Mouse (Mus musculus): ENCODE measurements around the gene Gm28047. TPM values are rescaled to one million over a fixed set of nuclear protein-coding genes. Genes with fewer than 3 reads are reported as not detected.

The Gm28047 gene
- polyA plus RNA-seq, 1 experiment = not detected

- TF ChIP-seq POLR2A (IDR thresholded peaks at IDR 0.05; ENCODE audit: borderline replicate concordance, insufficient read depth, low read length) (no peak), CTCF (IDR thresholded peaks at IDR 0.05; ENCODE audit: borderline replicate concordance, insufficient read depth, low read depth, low read length) (no peak)
- H3K27ac ChIP-seq (ENCODE audit: insufficient read depth, low read length) = no peak overlapping the region
- H3K4me1 ChIP-seq (ENCODE audit: control insufficient read depth, insufficient read depth, low read length) = peaks cover 17% of the 10 kb centered on the region
- 54% methylated on average over 2 of the region's 2 CpGs for WGBS
- DNase-seq = no peak
- H3K27me3 ChIP-seq (ENCODE audit: control insufficient read depth, insufficient read depth, low read length) = no peaks in the 10 kb centered on the region
- no peak overlapping the region for H3K4me3 ChIP-seq (replicated peaks; ENCODE audit: insufficient read depth, low read depth, low read length)
Measured at GRCm38 (mm10) chr15:102506464-102506830, 118.4 kb downstream of the Gm28047 start.

GRCm38 (mm10) chr15:102505770-102506463, 119.0 kb downstream of the Gm28047 start:
- H3K27me3 ChIP-seq (ENCODE audit: control insufficient read depth, insufficient read depth, low read length) = no peaks in the 10 kb centered on the region
- WGBS = 72% methylated on average over 9 of the region's 9 CpGs
- peak in 1 of 2 experiments; percentile 6 for DNase-seq
- TF ChIP-seq CTCF (IDR thresholded peaks at IDR 0.05; ENCODE audit: borderline replicate concordance, insufficient read depth, low read depth, low read length) (no peak), POLR2A (IDR thresholded peaks at IDR 0.05; ENCODE audit: borderline replicate concordance, insufficient read depth, low read length) (no peak)
- H3K4me3 ChIP-seq (replicated peaks; ENCODE audit: insufficient read depth, low read depth, low read length) = no peak overlapping the region
- H3K27ac ChIP-seq (ENCODE audit: insufficient read depth, low read length) = no peak overlapping the region
- H3K4me1 ChIP-seq (ENCODE audit: control insufficient read depth, insufficient read depth, low read length) = peaks cover 17% of the 10 kb centered on the region

- TF ChIP-seq CTCF (IDR thresholded peaks at IDR 0.05; ENCODE audit: borderline replicate concordance, insufficient read depth, low read depth, low read length) = no peak
- TF ChIP-seq POLR2A (IDR thresholded peaks at IDR 0.05; ENCODE audit: borderline replicate concordance, insufficient read depth, low read length) = no peak
Measured at GRCm38 (mm10) chr15:102505073-102505769, 119.6 kb downstream of the Gm28047 start.

GRCm38 (mm10) chr15:102503924-102504782, 120.7 kb downstream of the Gm28047 start:
- DNase-seq = peak in 1 of 2 experiments; percentile 7
- H3K4me1 ChIP-seq (ENCODE audit: control insufficient read depth, insufficient read depth, low read length) = peaks cover 11% of the 10 kb centered on the region
- no peaks in the 10 kb centered on the region for H3K27me3 ChIP-seq (ENCODE audit: control insufficient read depth, insufficient read depth, low read length)
- H3K4me3 ChIP-seq (replicated peaks; ENCODE audit: insufficient read depth, low read depth, low read length) = no peak overlapping the region
- WGBS = 82% methylated on average over 9 of the region's 9 CpGs
- TF ChIP-seq CTCF (IDR thresholded peaks at IDR 0.05; ENCODE audit: borderline replicate concordance, insufficient read depth, low read depth, low read length) (no peak), POLR2A (IDR thresholded peaks at IDR 0.05; ENCODE audit: borderline replicate concordance, insufficient read depth, low read length) (no peak)
- H3K27ac ChIP-seq (ENCODE audit: insufficient read depth, low read length) = no peak overlapping the region

More at GRCm38 (mm10) chr15:102505073-102505769, 119.6 kb downstream of the Gm28047 start:
- WGBS = 56% methylated on average over 12 of the region's 12 CpGs
- Histone ChIP-seq H3K4me1 (ENCODE audit: control insufficient read depth, insufficient read depth, low read length) (peaks cover 17% of the 10 kb centered on the region), H3K27me3 (ENCODE audit: control insufficient read depth, insufficient read depth, low read length) (no peaks in the 10 kb centered on the region), H3K4me3 (replicated peaks; ENCODE audit: insufficient read depth, low read depth, low read length) (no peak overlapping the region), H3K27ac (ENCODE audit: insufficient read depth, low read length) (no peak overlapping the region)
- peak in 1 of 2 experiments; percentile 23 for DNase-seq

- H3K4me1 ChIP-seq (ENCODE audit: control insufficient read depth, insufficient read depth, low read length) = peaks cover 9% of the 10 kb centered on the region
- 78% methylated on average over 1 of the region's 1 CpGs for WGBS
- H3K4me3 ChIP-seq (replicated peaks; ENCODE audit: insufficient read depth, low read depth, low read length) = no peak within 1 kb of the TSS
- no peak for TF ChIP-seq CTCF (IDR thresholded peaks at IDR 0.05; ENCODE audit: borderline replicate concordance, insufficient read depth, low read depth, low read length)
- no peak for TF ChIP-seq POLR2A (IDR thresholded peaks at IDR 0.05; ENCODE audit: borderline replicate concordance, insufficient read depth, low read length)
- DNase-seq = no peak
- H3K27ac ChIP-seq (ENCODE audit: insufficient read depth, low read length) = no peak within 1 kb of the TSS
- no peaks in the 10 kb centered on the region for H3K27me3 ChIP-seq (ENCODE audit: control insufficient read depth, insufficient read depth, low read length)
Measured at GRCm38 (mm10) chr15:102503447-102503846, 121.4 kb downstream of the Gm28047 start, which contains the start of gene Gm10337. Gm10337 (plus strand) TSS chr15:102503722.

GRCm38 (mm10) chr15:102502254-102502840, 122.5 kb downstream of the Gm28047 start:
- Histone ChIP-seq H3K4me1 (ENCODE audit: control insufficient read depth, insufficient read depth, low read length) (peaks cover 6% of the 10 kb centered on the region), H3K4me3 (replicated peaks; ENCODE audit: insufficient read depth, low read depth, low read length) (no peak overlapping the region), H3K27me3 (ENCODE audit: control insufficient read depth, insufficient read depth, low read length) (no peaks in the 10 kb centered on the region), H3K27ac (ENCODE audit: insufficient read depth, low read length) (no peak overlapping the region)
- DNase-seq = no peak
- 73% methylated on average over 9 of the region's 9 CpGs for WGBS
- TF ChIP-seq POLR2A (IDR thresholded peaks at IDR 0.05; ENCODE audit: borderline replicate concordance, insufficient read depth, low read length) (no peak), CTCF (IDR thresholded peaks at IDR 0.05; ENCODE audit: borderline replicate concordance, insufficient read depth, low read depth, low read length) (no peak)
